Mouse (Mus musculus) cerebellum, adult 2 months (tissue): ENCODE measurements around the gene Timm22. TPM values are rescaled to one million over a fixed set of nuclear protein-coding genes. Genes with fewer than 3 reads are reported as not detected.

Experiments used
- DNase-seq, 2 experiments: peaks; one replicate each; pipeline ENCODE4 v3.0.0; 2021
- H3K27ac ChIP-seq: fragments of 200-500 bp; 2 replicates; pipeline ENCODE4 v1.5.1; 2012; ENCODE audit warnings: low read length, control low read depth, inconsistent platforms; ENCODE audit not compliant: insufficient read depth
- H3K27me3 ChIP-seq: fragments of 200-500 bp; 2 replicates; pipeline ENCODE4 v1.6.1; 2012; ENCODE audit warnings: inconsistent platforms, mild to moderate bottlenecking, low read length, moderate library complexity; ENCODE audit not compliant: control insufficient read depth, insufficient read depth
- H3K4me1 ChIP-seq: fragments of 200-500 bp; 2 replicates; pipeline ENCODE4 v1.6.1; 2011; ENCODE audit warnings: low read length; ENCODE audit not compliant: control insufficient read depth, insufficient read depth
- H3K4me3 ChIP-seq: fragments of 200-500 bp; replicated peaks from 2 replicates; pipeline ENCODE3; 2011; ENCODE audit warnings: mild to moderate bottlenecking, low read depth, low read length, control low read depth; ENCODE audit not compliant: insufficient read depth
- CTCF ChIP-seq: fragments of 200-500 bp; IDR thresholded peaks from 2 replicates; pipeline ENCODE4 v1.5.1; 2011; ENCODE audit warnings: low read depth, mild to moderate bottlenecking, control low read depth, low read length, moderate library complexity, borderline replicate concordance; ENCODE audit not compliant: insufficient read depth
- POLR2A ChIP-seq: fragments of 200-500 bp; IDR thresholded peaks from 2 replicates; pipeline ENCODE4 v1.6.1; 2011; ENCODE audit warnings: low read length, control low read depth, borderline replicate concordance; ENCODE audit not compliant: insufficient read depth
- WGBS: fragments of 180-500 bp; shearing (Covaris S2); methylation state at CpG from one replicate; pipeline ENCODE4 v1.1.7; 2018; 5-methylcytosine and 5-hydroxymethylcytosine counted together
- polyA plus RNA-seq: library from polyadenylated mRNA; depleted of rRNA; stranded (reverse); fragments of >200 nt; gene quantifications from 2 replicates; pipeline ENCODE4 v1.2.3, GENCODE M21; 2012

Timm22 gene
- polyA plus RNA-seq, 1 experiment: 33.7 TPM

DNA sequence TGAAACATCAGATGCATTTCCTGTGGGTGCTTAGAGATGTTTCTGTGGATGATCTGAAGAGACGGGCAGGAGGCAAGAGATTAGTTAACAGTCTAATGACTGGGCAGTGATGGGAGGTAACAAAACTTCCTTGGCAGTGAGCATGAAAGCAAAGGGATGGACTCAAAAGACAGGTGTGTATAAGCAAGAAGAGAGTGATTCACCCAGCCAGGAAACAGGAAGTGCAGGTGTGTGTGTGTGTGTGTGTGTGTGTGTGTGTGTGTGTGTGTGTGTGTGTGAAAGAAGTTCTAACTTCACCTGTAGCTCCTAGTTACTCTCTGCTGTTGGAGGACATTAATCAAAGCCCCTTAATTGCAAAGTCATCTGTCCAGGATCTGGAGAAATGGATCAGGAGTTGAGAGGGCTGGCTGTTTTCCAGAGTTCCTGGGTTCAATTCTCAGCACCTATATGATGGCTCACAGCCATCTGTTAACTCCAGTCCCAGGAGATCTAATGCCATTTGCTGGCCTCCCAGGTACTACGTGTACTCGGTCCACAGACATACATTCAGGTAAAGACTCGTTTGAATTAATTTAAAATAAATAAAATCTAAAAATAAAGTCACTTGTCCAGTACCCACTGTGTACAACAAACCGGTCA, 1.0 kb upstream of the Timm22 start:
- TF ChIP-seq POLR2A: no peak
- no peak for TF ChIP-seq CTCF
- H3K27ac ChIP-seq: no peak overlapping the region
- DNase-seq: no peak
- H3K27me3 ChIP-seq: no peaks in the 10 kb centered on the region
- no peaks in the 10 kb centered on the region for H3K4me1 ChIP-seq
- WGBS: 80% methylated on average over 5 of the region's 5 CpGs
- no peak overlapping the region for H3K4me3 ChIP-seq

DNA sequence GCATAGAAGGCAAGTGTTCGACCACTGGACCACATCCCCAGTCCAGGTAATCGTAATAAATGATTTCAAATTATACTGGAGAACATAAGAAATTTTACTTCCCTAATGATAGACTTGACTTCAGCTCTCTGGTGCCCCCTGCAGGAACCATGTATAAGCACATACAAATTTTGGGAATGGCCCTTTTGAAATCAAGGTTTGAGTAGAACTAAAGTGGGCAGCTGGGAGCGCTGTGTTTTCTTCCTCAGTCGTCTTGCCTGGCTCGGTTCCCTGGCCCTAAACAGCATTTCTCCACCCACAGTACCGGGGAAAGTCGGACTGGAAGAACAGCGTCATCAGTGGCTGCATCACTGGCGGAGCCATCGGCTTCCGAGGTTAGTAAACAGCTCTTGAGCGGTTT, 4.1 kb downstream of the Timm22 start:
- Histone ChIP-seq H3K4me1 (no peaks in the 10 kb centered on the region), H3K4me3 (no peak overlapping the region), H3K27ac (no peak overlapping the region), H3K27me3 (no peaks in the 10 kb centered on the region)
- peak; percentile 49 to 56 for DNase-seq
- 49% methylated on average over 12 of the region's 12 CpGs for WGBS
- TF ChIP-seq POLR2A: no peak
- peak; percentile 51; the same call in 1 of the 2 replicates for TF ChIP-seq CTCF

DNA sequence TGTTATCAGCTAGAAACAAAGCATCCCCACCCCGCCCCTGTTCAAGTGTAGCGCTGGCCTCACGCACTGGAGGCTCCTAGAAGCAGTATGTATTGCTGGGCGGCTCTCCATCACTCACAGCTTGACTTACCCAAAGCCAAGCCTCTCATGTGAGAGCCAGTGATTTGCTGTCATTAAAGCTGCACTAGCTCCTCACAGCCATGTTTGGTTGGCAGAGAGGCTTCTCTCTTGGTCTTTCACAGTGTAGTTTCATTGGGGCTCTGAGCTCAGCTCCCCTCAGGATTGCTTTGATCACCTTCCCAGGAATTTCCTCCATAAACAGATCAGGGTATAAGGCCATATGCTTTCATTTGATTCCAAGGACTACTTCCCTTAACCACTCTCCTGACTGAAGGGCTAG, 6.5 kb downstream of the Timm22 start:
- no peak for TF ChIP-seq CTCF
- TF ChIP-seq POLR2A: no peak
- no peak for DNase-seq
- H3K4me3 ChIP-seq: no peak overlapping the region
- H3K27me3 ChIP-seq: no peaks in the 10 kb centered on the region
- H3K4me1 ChIP-seq: no peaks in the 10 kb centered on the region; the same call in 1 of the 2 replicates
- WGBS: 41% methylated on average over 4 of the region's 4 CpGs
- H3K27ac ChIP-seq: no peak overlapping the region

- no peak overlapping the region for H3K4me3 ChIP-seq
- no peak for DNase-seq
- WGBS: 88% methylated on average over 4 of the region's 4 CpGs
- no peaks in the 10 kb centered on the region for H3K27me3 ChIP-seq
- no peak for TF ChIP-seq POLR2A
- TF ChIP-seq CTCF: no peak
- no peak overlapping the region for H3K27ac ChIP-seq
- H3K4me1 ChIP-seq: peaks cover 10% of the 10 kb centered on the region
These were observed 8.2 kb downstream of the Timm22 start for GRCm38 (mm10) chr11:76415001-76415400.

- WGBS: 54% methylated on average over 2 of the region's 2 CpGs
- no peak for DNase-seq
- Histone ChIP-seq H3K27ac (no peak overlapping the region), H3K4me3 (no peak overlapping the region), H3K27me3 (no peaks in the 10 kb centered on the region), H3K4me1 (peaks cover 10% of the 10 kb centered on the region)
- no peak for TF ChIP-seq CTCF
- TF ChIP-seq POLR2A: no peak
These were observed 9.2 kb downstream of the Timm22 start for GRCm38 (mm10) chr11:76415985-76416384.

- no peak for TF ChIP-seq POLR2A
- no peak for TF ChIP-seq CTCF
- H3K4me3 ChIP-seq: no peak overlapping the region
- 8% methylated on average over 8 of the region's 8 CpGs for WGBS
- no peaks in the 10 kb centered on the region for H3K27me3 ChIP-seq
- DNase-seq: peak; percentile 75 to 78
- H3K4me1 ChIP-seq: peaks cover 10% of the 10 kb centered on the region
- no peak overlapping the region for H3K27ac ChIP-seq
These were observed 11.7 kb downstream of the Timm22 start for GRCm38 (mm10) chr11:76418423-76418822.

DNA sequence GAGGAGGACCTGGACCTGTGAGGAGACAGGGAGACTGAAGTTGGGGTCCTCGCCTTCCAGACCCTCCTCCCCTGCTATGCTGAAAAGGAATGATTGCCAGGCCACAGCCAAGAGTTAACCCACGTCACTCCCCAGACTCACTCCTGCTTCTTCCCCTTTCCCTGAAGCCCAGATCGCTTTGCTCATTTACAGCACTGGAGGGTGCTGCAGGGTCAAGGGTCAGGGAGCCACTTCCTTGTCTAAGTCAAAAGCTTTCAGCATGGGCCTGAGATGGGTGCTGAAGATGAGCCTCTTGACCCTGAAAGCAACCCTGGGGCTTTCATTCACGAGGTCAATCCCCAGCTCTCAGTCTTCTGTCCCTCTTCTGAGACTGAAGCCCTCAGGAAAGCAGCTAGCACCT, 12.4 kb downstream of the Timm22 start:
- Histone ChIP-seq H3K4me1 (peaks cover 10% of the 10 kb centered on the region), H3K27me3 (no peaks in the 10 kb centered on the region), H3K27ac (no peak overlapping the region), H3K4me3 (no peak overlapping the region)
- WGBS: 66% methylated on average over 4 of the region's 4 CpGs
- TF ChIP-seq POLR2A (no peak), CTCF (no peak)
- DNase-seq: no peak

DNA sequence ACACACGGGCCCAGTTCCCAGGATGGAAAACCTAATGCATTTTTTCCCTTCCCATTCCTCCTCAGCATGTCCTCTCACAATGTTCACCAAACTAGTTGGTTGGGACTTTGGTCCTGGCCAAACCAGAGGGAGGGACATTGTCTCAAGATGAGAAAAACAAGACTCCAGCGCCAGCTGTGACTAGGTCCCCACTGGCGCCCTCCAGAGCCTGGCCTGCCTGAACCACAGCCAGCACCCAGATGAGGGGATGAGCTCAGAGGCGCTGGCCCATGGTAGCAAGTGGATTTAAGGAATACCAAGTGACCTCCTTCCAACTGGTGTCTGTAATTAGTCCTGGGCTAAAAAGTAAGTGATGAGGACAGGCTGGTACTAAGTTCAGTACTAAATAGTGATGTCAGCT, 14.1 kb downstream of the Timm22 start:
- no peak for TF ChIP-seq CTCF
- TF ChIP-seq POLR2A: no peak
- Histone ChIP-seq H3K27me3 (no peaks in the 10 kb centered on the region), H3K27ac (no peak overlapping the region), H3K4me3 (no peak overlapping the region), H3K4me1 (peaks cover 10% of the 10 kb centered on the region)
- DNase-seq: no peak
- 43% methylated on average over 4 of the region's 4 CpGs for WGBS
